Mouse (Mus musculus): ENCODE measurements at regions not wholly inside any gene's neighbourhood (a gene's known extent, or its start where the extent isn't known, plus 50 kb on each side); places are given as distances from the start of the nearest gene placed in this dataset.

- TF ChIP-seq CHD2 (IDR thresholded peaks at IDR 0.05; ENCODE audit: low read depth, low read length) (no peak), MAFK (IDR thresholded peaks at IDR 0.05; ENCODE audit: insufficient read depth, low read depth, low read length) (0 out of 2 replicates have a peak, but pooled peaks have one; percentile 49)
Observed at GRCm38 (mm10) chr12:117397512-117397911, 118.8 kb upstream of the Rapgef5 start.

Measured in ES-E14 (cell line).